Mouse (Mus musculus) kidney, embryonic 16.5 days (tissue): ENCODE data around the gene Ap2a1. TPM values are rescaled to one million over a fixed set of nuclear protein-coding genes. Genes with fewer than 3 reads are reported as not detected.

Experiments
- ATAC-seq: fragments of 200-750 bp; cut with Nextera tagmentation; 2 replicates; pipeline ENCODE4 v1.8.0; 2017; ENCODE audit warnings: moderate TSS enrichment; ENCODE audit not compliant: low FRiP score, low TSS enrichment
- H3K27ac ChIP-seq: fragments of 300-500 bp; sonication (generic); 2 replicates; pipeline ENCODE4 v1.5.1; 2014; ENCODE audit warnings: low read length
- H3K27me3 ChIP-seq: fragments of 300-500 bp; sonication (generic); 2 replicates; pipeline ENCODE4 v1.6.1; 2014; ENCODE audit warnings: low read length, control low read depth, mixed read lengths; ENCODE audit not compliant: insufficient read depth
- H3K36me3 ChIP-seq: fragments of 300-500 bp; sonication (generic); 2 replicates; pipeline ENCODE4 v1.6.1; 2014; ENCODE audit warnings: low read length, control low read depth, mixed read lengths; ENCODE audit not compliant: insufficient read depth
- H3K4me1 ChIP-seq: fragments of 300-500 bp; sonication (generic); 2 replicates; pipeline ENCODE4 v1.6.1; 2014; ENCODE audit warnings: low read length, control low read depth, mixed read lengths; ENCODE audit not compliant: insufficient read depth
- H3K4me2 ChIP-seq: fragments of 300-500 bp; sonication (generic); replicated peaks from 2 replicates; pipeline ENCODE4 v1.6.1; 2014; ENCODE audit warnings: low read depth, low read length
- H3K4me3 ChIP-seq: fragments of 300-500 bp; sonication (generic); 2 replicates; pipeline ENCODE4 v1.5.1; 2014; ENCODE audit warnings: mild to moderate bottlenecking, low read length
- H3K9ac ChIP-seq: fragments of 300-500 bp; sonication (generic); replicated peaks from 2 replicates; pipeline ENCODE4 v1.6.1; 2014; ENCODE audit warnings: low read length
- H3K9me3 ChIP-seq: fragments of 300-500 bp; sonication (generic); 2 replicates; pipeline ENCODE4 v1.6.1; 2016; ENCODE audit warnings: low read length, control low read depth
- WGBS: fragments of 180-500 bp; shearing (Covaris S2); extraction: QIAGEN DNeasy Blood & Tissue Kit; methylation state at CpG from one replicate; pipeline ENCODE4 v1.1.7; 2014; 5-methylcytosine and 5-hydroxymethylcytosine counted together
- polyA plus RNA-seq: library from polyadenylated mRNA; unstranded; fragments of >200 nt; fragmentation: Nextera tagmentation; extraction: Ambion mirVana; gene quantifications from 2 replicates; pipeline ENCODE4 v1.2.1, GENCODE M21; 2015

The Ap2a1 gene
- polyA plus RNA-seq, 1 experiment from 2014 or later = 72.9 TPM

DNA sequence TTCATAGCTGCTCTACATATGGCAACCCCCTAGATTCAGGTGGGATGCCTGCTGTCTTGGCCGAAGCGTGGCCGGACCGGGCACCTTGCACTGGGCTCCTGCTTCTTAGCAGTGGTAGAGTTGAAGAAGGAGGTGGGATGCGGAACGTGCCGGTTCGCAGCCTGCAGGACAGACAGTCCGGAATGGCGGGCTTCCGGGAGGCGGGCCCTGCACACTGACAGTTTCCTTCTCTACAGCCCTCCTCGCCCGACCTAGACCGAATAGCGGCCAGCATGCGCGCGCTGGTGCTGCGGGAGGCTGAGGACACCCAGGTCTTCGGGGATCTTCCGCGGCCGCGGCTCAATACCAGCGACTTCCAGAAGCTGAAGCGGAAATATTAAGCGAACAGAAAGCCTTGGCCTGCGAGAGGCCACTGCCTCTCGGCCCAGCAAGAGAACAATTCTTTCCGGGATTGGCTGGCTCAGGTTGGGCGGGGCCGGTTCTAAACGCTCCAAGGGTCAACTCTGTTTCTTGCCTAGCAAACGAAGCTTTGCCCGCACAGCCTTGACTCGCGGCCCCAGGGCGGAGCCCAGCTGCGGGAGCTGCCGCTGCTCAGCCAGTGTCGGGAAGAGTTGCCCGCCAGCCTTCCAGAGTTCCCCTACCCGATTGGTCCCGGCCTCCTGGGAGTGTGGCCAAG lies 74.8 kb downstream of the Ap2a1 start:
- Histone ChIP-seq H3K36me3 (peaks cover 15% of the 10 kb centered on the region; the same call in 1 of the 2 replicates), H3K9ac (peak overlapping the region; percentile 77), H3K4me3 (peak overlapping the region; percentile 60), H3K9me3 (no peaks in the 10 kb centered on the region), H3K4me1 (peaks cover 61% of the 10 kb centered on the region), H3K27ac (peak overlapping the region; percentile 99), H3K27me3 (no peaks in the 10 kb centered on the region), H3K4me2 (peak overlapping the region; percentile 95)
- 1% methylated on average over 45 of the region's 45 CpGs for WGBS
- peak; percentile 69 for ATAC-seq

DNA sequence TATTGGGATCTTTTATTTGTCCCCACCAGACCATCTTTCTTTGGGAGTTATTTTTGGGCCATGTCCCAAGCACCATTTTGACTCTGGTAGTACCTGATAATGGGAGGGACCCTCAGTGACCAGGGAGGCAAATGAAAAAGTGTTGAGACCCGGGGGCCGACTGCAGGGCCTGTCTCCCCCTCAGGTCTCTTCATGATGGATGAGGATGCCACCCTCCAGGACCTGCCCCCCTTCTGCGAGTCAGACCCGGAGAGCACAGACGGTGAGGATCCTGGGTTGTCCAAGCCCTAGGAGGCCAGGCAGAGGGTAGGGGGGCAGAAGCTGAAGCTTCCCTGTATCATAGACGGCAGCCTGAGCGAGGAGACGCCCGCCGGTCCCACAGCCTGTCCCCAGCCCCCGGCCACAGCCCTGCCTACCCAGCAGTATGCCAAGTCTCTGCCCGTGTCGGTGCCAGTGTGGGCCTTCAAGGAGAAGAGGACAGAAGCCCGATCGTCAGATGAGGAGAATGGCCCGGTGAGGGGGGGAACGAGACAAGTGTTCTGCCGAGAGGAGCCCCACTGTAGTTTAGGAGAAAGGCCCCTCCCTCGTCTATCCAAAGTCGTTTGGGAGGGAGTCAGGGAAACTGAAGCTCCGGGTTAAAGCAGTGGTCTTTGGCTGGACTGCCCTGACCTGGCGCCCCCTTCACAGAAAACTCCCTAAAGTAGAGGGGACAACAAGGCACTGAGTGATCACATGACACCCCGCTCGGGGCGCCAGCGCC lies 75.5 kb downstream of the Ap2a1 start:
- H3K4me2 ChIP-seq = peak overlapping the region; percentile 95
- peaks cover 61% of the 10 kb centered on the region for H3K4me1 ChIP-seq
- peak overlapping the region; percentile 77 for H3K9ac ChIP-seq
- H3K27ac ChIP-seq = peak overlapping the region; percentile 99
- no peak for ATAC-seq
- WGBS = 24% methylated on average over 26 of the region's 26 CpGs
- H3K4me3 ChIP-seq = peak overlapping the region; percentile 60
- peaks cover 15% of the 10 kb centered on the region; the same call in 1 of the 2 replicates for H3K36me3 ChIP-seq
- no peaks in the 10 kb centered on the region for H3K9me3 ChIP-seq
- H3K27me3 ChIP-seq = no peaks in the 10 kb centered on the region

DNA sequence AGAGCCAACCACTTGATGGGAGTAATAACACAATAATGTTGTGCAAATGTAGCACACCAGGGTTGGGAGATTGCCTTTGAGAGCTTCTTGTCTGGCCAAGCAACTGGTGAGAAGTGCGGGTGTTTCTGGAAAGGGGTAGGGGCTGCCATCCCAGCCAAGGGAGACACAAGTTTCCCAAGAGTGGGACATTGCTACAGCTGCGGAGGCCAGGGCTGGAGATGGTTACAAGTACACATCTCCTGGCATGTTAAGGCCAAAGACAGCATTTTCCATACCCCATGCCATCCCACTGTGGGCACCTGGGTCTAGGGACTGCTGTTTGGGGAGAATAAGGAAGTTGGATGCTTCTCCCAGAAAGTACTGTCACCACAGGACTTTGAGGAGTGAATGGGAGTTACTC lies 76.2 kb downstream of the Ap2a1 start:
- whole genome bisulfite sequencing = 92% methylated on average over 2 of the region's 2 CpGs
- peaks cover 56% of the 10 kb centered on the region for H3K4me1 ChIP-seq
- peaks cover 15% of the 10 kb centered on the region; the same call in 1 of the 2 replicates for H3K36me3 ChIP-seq
- H3K9ac ChIP-seq = peak overlapping the region; percentile 77
- H3K4me3 ChIP-seq = no peak overlapping the region; the same call in 1 of the 2 replicates
- H3K9me3 ChIP-seq = no peaks in the 10 kb centered on the region
- H3K27me3 ChIP-seq = no peaks in the 10 kb centered on the region
- 0 out of 2 replicates have a peak overlapping the region, but pooled peaks have one; percentile 95 for H3K4me2 ChIP-seq
- ATAC-seq = no peak
- peak overlapping the region; percentile 99 for H3K27ac ChIP-seq

DNA sequence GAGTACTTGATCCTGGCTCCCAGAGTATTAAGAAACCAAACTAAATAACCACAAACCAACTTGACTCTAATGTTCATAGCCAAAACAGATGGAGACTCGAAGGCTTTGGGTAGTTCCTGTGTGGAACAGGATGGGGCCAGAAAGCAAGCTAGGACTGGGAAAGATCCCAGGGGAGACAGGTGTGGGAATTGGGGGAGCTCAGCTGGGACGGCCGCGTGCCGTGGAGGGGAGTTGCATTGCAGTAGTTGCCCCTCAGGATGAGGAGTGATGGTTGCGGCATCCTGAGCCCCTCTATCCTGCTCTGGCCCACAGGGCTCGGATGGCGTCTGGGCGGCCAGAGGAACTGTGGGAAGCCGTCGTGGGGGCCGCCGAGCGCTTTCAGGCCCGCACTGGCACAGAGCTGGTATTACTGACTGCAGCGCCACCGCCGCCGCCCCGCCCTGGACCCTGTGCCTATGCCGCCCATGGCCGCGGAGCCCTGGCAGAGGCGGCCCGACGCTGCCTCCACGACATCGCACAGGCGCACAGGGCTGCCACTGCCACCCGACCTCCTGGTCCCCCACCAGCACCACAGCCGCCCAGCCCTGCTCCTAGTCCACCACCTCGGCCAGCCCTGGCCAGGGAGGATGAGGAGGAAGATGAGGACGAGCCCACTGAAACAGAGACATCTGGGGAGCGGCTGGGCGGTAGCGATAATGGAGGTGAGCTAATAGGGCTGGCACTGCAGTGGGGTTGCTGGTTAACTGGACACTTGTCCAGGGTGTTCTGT lies 76.9 kb downstream of the Ap2a1 start:
- H3K36me3 ChIP-seq = peaks cover 15% of the 10 kb centered on the region; the same call in 1 of the 2 replicates
- no peak overlapping the region for H3K4me3 ChIP-seq
- no peak overlapping the region; the same call in 1 of the 2 replicates for H3K9ac ChIP-seq
- ATAC-seq = no peak
- no peaks in the 10 kb centered on the region for H3K9me3 ChIP-seq
- H3K27ac ChIP-seq = no peak overlapping the region
- H3K4me2 ChIP-seq = no peak overlapping the region
- 87% methylated on average over 36 of the region's 36 CpGs for WGBS
- peaks cover 56% of the 10 kb centered on the region for H3K4me1 ChIP-seq
- no peaks in the 10 kb centered on the region for H3K27me3 ChIP-seq

DNA sequence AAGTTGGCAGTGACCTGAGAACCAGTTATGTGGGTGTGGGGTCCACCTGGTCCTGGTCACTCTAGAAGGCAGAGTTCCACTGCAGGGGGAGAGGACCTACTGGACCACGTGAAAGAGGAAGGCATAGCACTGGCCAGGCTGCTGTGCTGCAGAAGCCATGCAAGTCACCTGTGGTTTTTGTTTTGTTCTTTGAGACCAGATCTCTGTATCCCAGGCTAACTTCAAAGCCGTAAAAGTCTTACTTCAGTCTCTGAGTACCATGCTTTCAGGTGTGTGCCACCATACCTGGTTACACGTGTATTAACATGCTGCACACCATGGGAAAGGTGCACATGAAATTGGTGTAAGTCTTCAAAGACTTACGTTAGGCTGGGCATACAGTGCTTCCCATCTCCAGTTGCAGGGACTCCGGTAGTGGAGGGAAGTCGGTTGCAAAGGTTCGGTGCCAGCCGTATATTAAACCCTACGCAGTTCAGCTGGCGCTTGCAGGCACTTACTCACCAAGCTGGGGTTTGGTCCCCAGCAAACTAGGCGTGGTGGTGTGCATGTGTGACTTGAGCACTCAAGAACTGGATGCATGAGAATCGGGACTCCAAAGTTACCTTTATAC lies 77.6 kb downstream of the Ap2a1 start:
- H3K27ac ChIP-seq = no peak overlapping the region
- H3K4me3 ChIP-seq = no peak overlapping the region
- H3K36me3 ChIP-seq = peaks cover 17% of the 10 kb centered on the region
- H3K9me3 ChIP-seq = no peaks in the 10 kb centered on the region
- peak overlapping the region; percentile 20; the same call in 1 of the 2 replicates for H3K9ac ChIP-seq
- H3K4me2 ChIP-seq = no peak overlapping the region
- H3K27me3 ChIP-seq = no peaks in the 10 kb centered on the region
- peaks cover 58% of the 10 kb centered on the region for H3K4me1 ChIP-seq
- 90% methylated on average over 12 of the region's 12 CpGs for WGBS
- ATAC-seq = no peak

DNA sequence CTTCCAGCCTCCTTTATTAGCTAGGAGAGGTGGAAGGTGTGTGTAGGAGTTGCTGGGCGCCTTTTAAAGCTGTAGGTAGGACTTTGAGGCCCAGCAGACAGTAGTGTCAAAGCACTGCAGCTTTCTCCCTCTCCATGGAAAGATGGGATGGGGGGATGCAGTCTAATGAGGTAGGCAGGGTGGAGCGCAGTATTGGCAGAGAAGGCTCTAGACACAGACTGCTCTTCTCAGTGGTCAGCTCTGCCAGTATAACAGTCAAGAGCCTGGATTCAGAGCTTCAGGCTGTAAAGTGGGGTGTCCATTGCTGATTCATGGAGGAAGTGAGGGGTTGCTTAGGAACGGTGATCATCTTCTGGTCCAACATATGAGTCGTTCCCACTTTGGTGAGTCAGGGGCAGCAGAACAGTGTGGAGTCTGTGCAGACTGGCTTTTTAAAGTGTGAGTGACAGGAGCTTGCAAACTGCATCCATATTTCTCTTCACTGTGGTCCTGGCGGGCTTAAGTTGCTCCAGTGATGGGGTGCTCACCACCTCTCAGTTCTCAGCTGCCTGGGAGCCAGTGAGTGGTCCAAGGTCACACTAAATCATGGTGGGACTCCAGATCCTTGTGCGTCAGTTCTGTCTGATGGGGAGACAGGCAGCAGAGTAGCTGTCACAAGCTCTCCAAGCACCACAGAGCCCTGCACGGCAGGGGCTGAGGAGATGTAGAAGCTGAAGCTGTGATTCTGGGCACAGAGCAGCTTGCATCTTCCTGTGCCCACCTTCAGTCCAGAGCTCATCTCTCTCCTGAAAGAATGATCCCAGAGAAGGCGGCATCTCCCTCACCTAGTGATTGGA lies 78.3 kb downstream of the Ap2a1 start:
- no peaks in the 10 kb centered on the region for H3K9me3 ChIP-seq
- peaks cover 25% of the 10 kb centered on the region for H3K36me3 ChIP-seq
- no peaks in the 10 kb centered on the region for H3K27me3 ChIP-seq
- H3K27ac ChIP-seq = peak overlapping the region; percentile 99
- ATAC-seq = no peak
- H3K4me3 ChIP-seq = peak overlapping the region; percentile 81
- 74% methylated on average over 8 of the region's 8 CpGs for WGBS
- peaks cover 51% of the 10 kb centered on the region for H3K4me1 ChIP-seq
- H3K4me2 ChIP-seq = peak overlapping the region; percentile 85
- H3K9ac ChIP-seq = peak overlapping the region; percentile 93

Other genes starting within 250 kb of the Ap2a1 start
- not detected in 2 replicates for gene Izumo2, start 220.8 kb downstream of the Ap2a1 start, polyA plus RNA-seq
- gene Vrk3, start 181.1 kb downstream of the Ap2a1 start, polyA plus RNA-seq = 54.5 and 54.9 TPM in 2 replicates
- gene Zfp473, start 178.4 kb downstream of the Ap2a1 start, polyA plus RNA-seq = 2.1 and 2.6 TPM in 2 replicates
- 99.9 and 105 TPM in 2 replicates for gene Nup62, start 113.4 kb downstream of the Ap2a1 start, polyA plus RNA-seq
- 1.1 and 1.5 TPM in 2 replicates for gene Il4i1, start 113.1 kb downstream of the Ap2a1 start, polyA plus RNA-seq
- gene Atf5, start 112.8 kb downstream of the Ap2a1 start, polyA plus RNA-seq = 3.5 and 4.3 TPM in 2 replicates
- 117 and 126 TPM in 2 replicates for gene Akt1s1, start 80.5 kb downstream of the Ap2a1 start, polyA plus RNA-seq
- gene Tbc1d17, start 80.4 kb downstream of the Ap2a1 start, polyA plus RNA-seq = 93.9 and 94.9 TPM in 2 replicates
- 38.7 and 40.4 TPM in 2 replicates for gene Pnkp, start 72.4 kb downstream of the Ap2a1 start, polyA plus RNA-seq
- 371 and 404 TPM in 2 replicates for gene Ptov1, start 59.7 kb downstream of the Ap2a1 start, polyA plus RNA-seq
- 136 and 149 TPM in 2 replicates for gene Med25, start 36.8 kb downstream of the Ap2a1 start, polyA plus RNA-seq
- 27.7 and 28.4 TPM in 2 replicates for gene Fuz, start 33.4 kb downstream of the Ap2a1 start, polyA plus RNA-seq
- 0.10 and 0.24 TPM in 2 replicates for gene Tsks, start 13.7 kb upstream of the Ap2a1 start, polyA plus RNA-seq
- 22.4 and 23.8 TPM in 2 replicates for gene Cpt1c, start 45.4 kb upstream of the Ap2a1 start, polyA plus RNA-seq
- 681 and 701 TPM in 2 replicates for gene Prmt1, start 57.1 kb upstream of the Ap2a1 start, polyA plus RNA-seq
- 109 TPM in 2 replicates for gene Irf3, start 68.2 kb upstream of the Ap2a1 start, polyA plus RNA-seq
- gene Bcl2l12, start 69.2 kb upstream of the Ap2a1 start, polyA plus RNA-seq = 56.1 and 61.9 TPM in 2 replicates
- 30.6 and 36.4 TPM in 2 replicates for gene Scaf1, start 86.9 kb upstream of the Ap2a1 start, polyA plus RNA-seq
- gene Rras, start 88.5 kb upstream of the Ap2a1 start, polyA plus RNA-seq = 42.9 and 44.1 TPM in 2 replicates
- 12.9 and 13.8 TPM in 2 replicates for gene Prr12, start 123.4 kb upstream of the Ap2a1 start, polyA plus RNA-seq
- 85.2 and 86.3 TPM in 2 replicates for gene Nosip, start 132.9 kb upstream of the Ap2a1 start, polyA plus RNA-seq
- 42.4 and 44.9 TPM in 2 replicates for gene Prrg2, start 133.2 kb upstream of the Ap2a1 start, polyA plus RNA-seq
- gene Rcn3, start 162.7 kb upstream of the Ap2a1 start, polyA plus RNA-seq = 352 and 369 TPM in 2 replicates
- gene Fcgrt, start 174.4 kb upstream of the Ap2a1 start, polyA plus RNA-seq = 93.7 and 114 TPM in 2 replicates
- 1,363 and 1,408 TPM in 2 replicates for gene Rps11, start 194.9 kb upstream of the Ap2a1 start, polyA plus RNA-seq
- gene Rpl13a, start 199.3 kb upstream of the Ap2a1 start, polyA plus RNA-seq = 1,083 and 1,117 TPM in 2 replicates
- gene Gm45713, start 206.7 kb upstream of the Ap2a1 start, polyA plus RNA-seq = 0.18 TPM in 1 of 2 replicates, not detected in the other
- 0.95 and 1.9 TPM in 2 replicates for gene Flt3l, start 206.9 kb upstream of the Ap2a1 start, polyA plus RNA-seq
- 109 and 112 TPM in 2 replicates for gene Pih1d1, start 224.8 kb upstream of the Ap2a1 start, polyA plus RNA-seq
- gene Aldh16a1, start 225.1 kb upstream of the Ap2a1 start, polyA plus RNA-seq = 81.2 and 88.6 TPM in 2 replicates
- 0.19 and 0.42 TPM in 2 replicates for gene Slc17a7, start 234.5 kb upstream of the Ap2a1 start, polyA plus RNA-seq